Mouse (Mus musculus) MEL (cell line): ENCODE measurements around the gene Pdgfc. TPM values are rescaled to one million over a fixed set of nuclear protein-coding genes. Genes with fewer than 3 reads are reported as not detected.
"Not testable (repeated sequence)": the region's sequence is repeated elsewhere in the genome, so short reads cannot be mapped to it uniquely, and the experiment has no call there.

Experiments
- DNase-seq: peaks from one replicate; pipeline ENCODE4 v3.0.0; 2011; ENCODE audit warnings: low read depth, low spot score
- H3K27ac ChIP-seq: 2 replicates; pipeline ENCODE4 v1.5.1; 2012; ENCODE audit warnings: low read depth, mild to moderate bottlenecking, control low read depth, low read length, moderate library complexity; ENCODE audit not compliant: control insufficient read depth
- H3K27me3 ChIP-seq, 2 experiments: fragments of 150-350 bp in 1 of 2; sonication (generic) in 1 of 2; 2 replicates each; pipeline ENCODE4 v1.6.1; 2012; ENCODE audit warnings: low read length in 2 of 2, mild to moderate bottlenecking in 2 of 2, improper control_type of control experiment in 1 of 2, moderate library complexity in 1 of 2; ENCODE audit not compliant: insufficient read depth in 2 of 2, control insufficient read depth in 1 of 2
- H3K36me3 ChIP-seq, 2 experiments: 2 replicates each; pipeline ENCODE4 v1.6.1; 2012 to 2014; ENCODE audit warnings: low read length in 2 of 2, improper control_type of control experiment in 1 of 2, inconsistent platforms in 1 of 2, mild to moderate bottlenecking in 1 of 2; ENCODE audit not compliant: insufficient read depth in 2 of 2, control insufficient read depth in 1 of 2
- H3K4me1 ChIP-seq, 2 experiments: fragments of 150-350 bp in 1 of 2; sonication (generic) in 1 of 2; 2 replicates each; pipeline ENCODE4 v1.6.1; 2012; ENCODE audit warnings: low read length in 2 of 2, improper control_type of control experiment in 1 of 2, mild to moderate bottlenecking in 1 of 2; ENCODE audit not compliant: insufficient read depth in 2 of 2, control insufficient read depth in 1 of 2
- H3K4me3 ChIP-seq, 2 experiments: fragments of 150-350 bp in 1 of 2; sonication (generic) in 1 of 2; 2 replicates each; pipeline ENCODE4 v1.5.1; 2012; ENCODE audit warnings: low read depth in 2 of 2, low read length in 2 of 2, mild to moderate bottlenecking in 2 of 2, moderate library complexity in 2 of 2, control low read depth in 1 of 2, improper control_type of control experiment in 1 of 2; ENCODE audit not compliant: control insufficient read depth in 1 of 2, insufficient read depth in 1 of 2
- H3K79me2 ChIP-seq: 2 replicates; pipeline ENCODE4 v1.6.1; 2012; ENCODE audit warnings: mild to moderate bottlenecking, low read length, moderate library complexity; ENCODE audit not compliant: control insufficient read depth, poor library complexity, insufficient read depth
- H3K9ac ChIP-seq: 2 replicates; pipeline ENCODE4 v1.6.1; 2012; ENCODE audit warnings: low read depth, mild to moderate bottlenecking, control low read depth, low read length, moderate library complexity; ENCODE audit not compliant: control insufficient read depth, poor library complexity, severe bottlenecking
- H3K9me3 ChIP-seq: fragments of 150-350 bp; sonication (generic); replicated peaks from 2 replicates; pipeline ENCODE4 v1.6.1; 2012; ENCODE audit warnings: mild to moderate bottlenecking, low read length, improper control_type of control experiment, moderate library complexity; ENCODE audit not compliant: insufficient read depth
- BHLHE40 ChIP-seq: IDR thresholded peaks from 2 replicates; pipeline ENCODE4 v1.6.1; 2012; ENCODE audit warnings: low read depth, mild to moderate bottlenecking, inconsistent platforms, low read length, improper control_type of control experiment, borderline replicate concordance
- CHD2 ChIP-seq: IDR thresholded peaks from 2 replicates; pipeline ENCODE4 v1.6.1; 2011; ENCODE audit warnings: low read length, improper control_type of control experiment
- ELF1 ChIP-seq: IDR thresholded peaks from 2 replicates; pipeline ENCODE4 v1.6.1; 2014; ENCODE audit warnings: low read depth, mild to moderate bottlenecking, inconsistent platforms, low read length, improper control_type of control experiment, moderate library complexity
- EP300 ChIP-seq, 2 experiments: IDR thresholded peaks; 2 replicates each; pipeline ENCODE4 v1.6.1; 2011; ENCODE audit warnings: improper control_type of control experiment in 2 of 2, low read length in 2 of 2, low read depth in 1 of 2, mild to moderate bottlenecking in 1 of 2
- GABPA ChIP-seq: IDR thresholded peaks from 2 replicates; pipeline ENCODE4 v1.6.1; 2012; ENCODE audit warnings: low read depth, mild to moderate bottlenecking, inconsistent platforms, low read length, improper control_type of control experiment, moderate library complexity
- GATA1 ChIP-seq: IDR thresholded peaks from 2 replicates; pipeline ENCODE4 v1.6.1; 2011; ENCODE audit warnings: low read depth, low read length, improper control_type of control experiment
- MAFK ChIP-seq: IDR thresholded peaks from 2 replicates; pipeline ENCODE4 v1.6.1; 2011; ENCODE audit warnings: low read depth, mild to moderate bottlenecking, low read length, improper control_type of control experiment, borderline replicate concordance
- MAX ChIP-seq: IDR thresholded peaks from 2 replicates; pipeline ENCODE4 v1.6.1; 2011; ENCODE audit warnings: low read length, improper control_type of control experiment
- MAZ ChIP-seq: IDR thresholded peaks from 2 replicates; pipeline ENCODE4 v1.6.1; 2012; ENCODE audit warnings: low read depth, mild to moderate bottlenecking, inconsistent platforms, low read length, improper control_type of control experiment
- MYB ChIP-seq: IDR thresholded peaks from 2 replicates; pipeline ENCODE4 v1.6.1; 2011; ENCODE audit warnings: mild to moderate bottlenecking, low read depth, low read length, improper control_type of control experiment
- NELFE ChIP-seq: IDR thresholded peaks from 2 replicates; pipeline ENCODE4 v1.6.1; 2011; ENCODE audit warnings: low read depth, low read length, improper control_type of control experiment
- POLR2AphosphoS2 ChIP-seq: IDR thresholded peaks from 2 replicates; pipeline ENCODE4 v1.6.1; 2011; ENCODE audit warnings: low read length, improper control_type of control experiment
- POLR2AphosphoS5 ChIP-seq: IDR thresholded peaks from 2 replicates; pipeline ENCODE4 v1.6.1; 2012; ENCODE audit warnings: low read depth, borderline replicate concordance, mild to moderate bottlenecking, inconsistent platforms, low read length, moderate library complexity, mixed read lengths
- RCOR1 ChIP-seq: IDR thresholded peaks from 2 replicates; pipeline ENCODE4 v1.6.1; 2012; ENCODE audit warnings: low read depth, mild to moderate bottlenecking, inconsistent platforms, low read length, improper control_type of control experiment
- SIN3A ChIP-seq: IDR thresholded peaks from 2 replicates; pipeline ENCODE4 v1.6.1; 2012; ENCODE audit warnings: low read length, improper control_type of control experiment, inconsistent platforms
- TAL1 ChIP-seq: IDR thresholded peaks from 2 replicates; pipeline ENCODE4 v1.6.1; 2012; ENCODE audit warnings: mild to moderate bottlenecking, inconsistent platforms, low read length, moderate library complexity, mixed read lengths
- TBP ChIP-seq: IDR thresholded peaks from 2 replicates; pipeline ENCODE4 v1.8.0; 2011; ENCODE audit warnings: low read depth, low read length, improper control_type of control experiment
- TCF12 ChIP-seq: IDR thresholded peaks from 2 replicates; pipeline ENCODE4 v1.6.1; 2014; ENCODE audit warnings: low read depth, mild to moderate bottlenecking, inconsistent platforms, low read length, improper control_type of control experiment, moderate library complexity
- UBTF ChIP-seq: IDR thresholded peaks from 2 replicates; pipeline ENCODE4 v1.6.1; 2012; ENCODE audit warnings: low read depth, mild to moderate bottlenecking, inconsistent platforms, low read length, improper control_type of control experiment, moderate library complexity, borderline replicate concordance; ENCODE audit not compliant: insufficient read depth
- USF1 ChIP-seq: IDR thresholded peaks from 2 replicates; pipeline ENCODE4 v1.6.1; 2014; ENCODE audit warnings: low read depth, mild to moderate bottlenecking, inconsistent platforms, low read length, improper control_type of control experiment, moderate library complexity
- ZKSCAN1 ChIP-seq: IDR thresholded peaks from 2 replicates; pipeline ENCODE4 v1.6.1; 2012; ENCODE audit warnings: low read depth, mild to moderate bottlenecking, inconsistent platforms, low read length, improper control_type of control experiment, moderate library complexity
- ZMIZ1 ChIP-seq: IDR thresholded peaks from 2 replicates; pipeline ENCODE4 v1.6.1; 2012; ENCODE audit warnings: low read depth, mild to moderate bottlenecking, inconsistent platforms, low read length, improper control_type of control experiment, moderate library complexity
- ZNF384 ChIP-seq: IDR thresholded peaks from 2 replicates; pipeline ENCODE4 v1.6.1; 2012; ENCODE audit warnings: low read depth, mild to moderate bottlenecking, inconsistent platforms, low read length, improper control_type of control experiment
- polyA plus RNA-seq, 2 experiments: library from polyadenylated mRNA; stranded (reverse) in 1 of 2; unstranded in 1 of 2; fragments of >175 nt in 1 of 2; fragments of >200 nt in 1 of 2; gene quantifications; 2 replicates each; pipeline versions ENCODE4 v1.2.1 to v1.2.4; 2012; ENCODE audit warnings: low replicate concordance in 2 of 2, low read depth in 1 of 2; ENCODE audit not compliant: insufficient read length in 2 of 2, insufficient read depth in 1 of 2, missing spikeins in 1 of 2
- total RNA-seq: library from RNA; depleted of rRNA; stranded (reverse); fragments of 300-350 nt; gene quantifications from 2 replicates; pipeline ENCODE4 v1.2.3, GENCODE M21; 2012

Gene Pdgfc
- total and polyA plus RNA-seq, 3 experiments, result not detected

GRCm38 (mm10) chr3:81127013-81127412, 90.8 kb downstream of the Pdgfc start:
- H3K36me3 ChIP-seq, result no peaks in the 10 kb centered on the region
- H3K9me3 ChIP-seq, result no peaks in the 10 kb centered on the region
- H3K27ac ChIP-seq, result no peak overlapping the region
- no peak for TF ChIP-seq SIN3A
- TF ChIP-seq ZNF384, result no peak
- no peak for TF ChIP-seq NELFE
- no peak for TF ChIP-seq ZMIZ1
- TF ChIP-seq EP300 (IDR thresholded peaks at IDR 0.05; ENCODE audit: low read depth in 1 of 2, low read length in 2 of 2), result no peak
- no peak for TF ChIP-seq RCOR1
- no peak for TF ChIP-seq UBTF
- no peak for TF ChIP-seq GATA1
- TF ChIP-seq TAL1, result no peak
- TF ChIP-seq USF1, result no peak
- no peak for TF ChIP-seq TCF12
- no peak for TF ChIP-seq GABPA
- no peak for TF ChIP-seq POLR2AphosphoS5
- TF ChIP-seq POLR2AphosphoS2, result no peak
- TF ChIP-seq TBP, result no peak
- TF ChIP-seq MYB, result no peak
- H3K4me1 ChIP-seq, result no peaks in the 10 kb centered on the region
- DNase-seq, result no peak
- no peaks in the 10 kb centered on the region for H3K27me3 ChIP-seq
- no peak overlapping the region for H3K4me3 ChIP-seq
- H3K79me2 ChIP-seq, result no peaks in the 10 kb centered on the region
- no peak overlapping the region for H3K9ac ChIP-seq

- TF ChIP-seq MAFK, result no peak
- no peak for TF ChIP-seq CHD2
- no peak for TF ChIP-seq ZKSCAN1
- TF ChIP-seq ZNF384, result no peak
- TF ChIP-seq USF1, result no peak
- no peak for TF ChIP-seq TAL1
- TF ChIP-seq BHLHE40, result no peak
- no peak for TF ChIP-seq EP300 (IDR thresholded peaks at IDR 0.05; ENCODE audit: low read depth in 1 of 2, low read length in 2 of 2)
- TF ChIP-seq ELF1, result no peak
- TF ChIP-seq TBP, result no peak
- no peak for TF ChIP-seq MAX
- TF ChIP-seq UBTF, result no peak
- TF ChIP-seq MAZ, result no peak
- no peak for DNase-seq
- H3K4me3 ChIP-seq, result no peak overlapping the region
- H3K27ac ChIP-seq, result no peak overlapping the region
- no peaks in the 10 kb centered on the region for H3K4me1 ChIP-seq
- H3K9ac ChIP-seq, result no peak overlapping the region
- no peaks in the 10 kb centered on the region for H3K27me3 ChIP-seq
- no peaks in the 10 kb centered on the region for H3K79me2 ChIP-seq
- H3K36me3 ChIP-seq, result no peaks in the 10 kb centered on the region
- H3K9me3 ChIP-seq, result no peaks in the 10 kb centered on the region
These were observed 100.8 kb downstream of the Pdgfc start for GRCm38 (mm10) chr3:81136985-81137384.

- not testable (repeated sequence) for DNase-seq, H3K36me3 ChIP-seq, H3K27me3 ChIP-seq, H3K4me1 ChIP-seq, H3K9ac ChIP-seq, H3K79me2 ChIP-seq, H3K9me3 ChIP-seq, H3K4me3 ChIP-seq, H3K27ac ChIP-seq
These were observed 101.8 kb downstream of the Pdgfc start for GRCm38 (mm10) chr3:81138030-81138429.
